Mouse (Mus musculus): ENCODE measurements around the gene Foxj3.
A peak's percentile ranks its signal among the peaks of the same experiment; 100 is the strongest.
"Not testable (repeated sequence)": the region's sequence is repeated elsewhere in the genome, so short reads cannot be mapped to it uniquely, and the experiment has no call there.

The Foxj3 gene

GRCm38 (mm10) chr4:119572682-119573081 is 35.9 kb downstream of the Foxj3 start:
- no peak for DNase-seq (ENCODE audit: low spot score in 2 of 2)

GRCm38 (mm10) chr4:119574504-119574903 is 37.7 kb downstream of the Foxj3 start:
- DNase-seq (ENCODE audit: low spot score in 2 of 2), result no peak

- no peak for DNase-seq (ENCODE audit: low spot score in 2 of 2)
These were observed 38.7 kb downstream of the Foxj3 start for GRCm38 (mm10) chr4:119575459-119575858.

- no peak for DNase-seq (ENCODE audit: low spot score in 2 of 2)
These were observed 51.2 kb downstream of the Foxj3 start for GRCm38 (mm10) chr4:119588037-119588436.

GRCm38 (mm10) chr4:119589423-119589822 is 52.6 kb downstream of the Foxj3 start:
- DNase-seq (ENCODE audit: low spot score in 2 of 2), result no peak

- DNase-seq (ENCODE audit: low spot score in 2 of 2), result no peak
These were observed 53.2 kb downstream of the Foxj3 start for GRCm38 (mm10) chr4:119590027-119590426.

- DNase-seq (ENCODE audit: low spot score in 2 of 2), result no peak
These were observed 55.7 kb downstream of the Foxj3 start for GRCm38 (mm10) chr4:119592479-119592878.

- no peak for DNase-seq (ENCODE audit: low spot score in 2 of 2)
These were observed 57.5 kb downstream of the Foxj3 start for GRCm38 (mm10) chr4:119594331-119594730.

- no peak for DNase-seq (ENCODE audit: low spot score in 2 of 2)
These were observed 62.8 kb downstream of the Foxj3 start for GRCm38 (mm10) chr4:119599605-119600004.

- no peak for DNase-seq (ENCODE audit: low spot score in 2 of 2)
These were observed 72.7 kb downstream of the Foxj3 start for GRCm38 (mm10) chr4:119609488-119609887.

- DNase-seq (ENCODE audit: low spot score in 2 of 2), result no peak
These were observed 77.3 kb downstream of the Foxj3 start for GRCm38 (mm10) chr4:119614078-119614477.

GRCm38 (mm10) chr4:119614724-119615123 is 77.9 kb downstream of the Foxj3 start:
- no peak for DNase-seq (ENCODE audit: low spot score in 2 of 2)

- no peak for DNase-seq (ENCODE audit: low spot score in 2 of 2)
These were observed 89.4 kb downstream of the Foxj3 start for GRCm38 (mm10) chr4:119626081-119626645.

GRCm38 (mm10) chr4:119626876-119627275 is 90.1 kb downstream of the Foxj3 start:
- no peak for DNase-seq (ENCODE audit: low spot score in 2 of 2)

- DNase-seq (ENCODE audit: low spot score in 2 of 2), result no peak
These were observed 90.5 kb downstream of the Foxj3 start for GRCm38 (mm10) chr4:119627317-119627716.

GRCm38 (mm10) chr4:119628363-119628762 is 91.6 kb downstream of the Foxj3 start:
- DNase-seq (ENCODE audit: low spot score in 2 of 2), result not testable (repeated sequence)

GRCm38 (mm10) chr4:119631115-119631919 is 94.5 kb downstream of the Foxj3 start:
- DNase-seq (ENCODE audit: low spot score in 2 of 2), result peak; percentile 46 to 53

- DNase-seq (ENCODE audit: low spot score in 2 of 2), result no peak
These were observed 95.9 kb downstream of the Foxj3 start for GRCm38 (mm10) chr4:119632721-119633120.

- no peak for DNase-seq (ENCODE audit: low spot score in 2 of 2)
These were observed 96.5 kb downstream of the Foxj3 start for GRCm38 (mm10) chr4:119633342-119633741.

- DNase-seq (ENCODE audit: low spot score in 2 of 2), result no peak
These were observed 97.1 kb downstream of the Foxj3 start for GRCm38 (mm10) chr4:119633948-119634347.

- no peak for DNase-seq (ENCODE audit: low spot score in 2 of 2)
These were observed 98.3 kb downstream of the Foxj3 start for GRCm38 (mm10) chr4:119634908-119635660.

- no peak for DNase-seq (ENCODE audit: low spot score in 2 of 2)
These were observed 98.9 kb downstream of the Foxj3 start for GRCm38 (mm10) chr4:119635686-119636085.

- DNase-seq (ENCODE audit: low spot score in 2 of 2), result no peak
These were observed 99.9 kb downstream of the Foxj3 start for GRCm38 (mm10) chr4:119636731-119637130.
